Mouse (Mus musculus) olfactory bulb, adult 2 months (tissue): ENCODE measurements around the gene Crocc.

Source experiments
- CTCF ChIP-seq: fragments of 200-500 bp; IDR thresholded peaks from 2 replicates; pipeline ENCODE4 v1.5.1; 2012; ENCODE audit warnings: low read depth, mild to moderate bottlenecking, low read length, moderate library complexity; ENCODE audit not compliant: insufficient read depth
- POLR2A ChIP-seq: fragments of 200-500 bp; IDR thresholded peaks from 2 replicates; pipeline ENCODE4 v1.6.1; 2012; ENCODE audit warnings: mild to moderate bottlenecking, low read depth, low read length, moderate library complexity; ENCODE audit not compliant: insufficient read depth

DNA sequence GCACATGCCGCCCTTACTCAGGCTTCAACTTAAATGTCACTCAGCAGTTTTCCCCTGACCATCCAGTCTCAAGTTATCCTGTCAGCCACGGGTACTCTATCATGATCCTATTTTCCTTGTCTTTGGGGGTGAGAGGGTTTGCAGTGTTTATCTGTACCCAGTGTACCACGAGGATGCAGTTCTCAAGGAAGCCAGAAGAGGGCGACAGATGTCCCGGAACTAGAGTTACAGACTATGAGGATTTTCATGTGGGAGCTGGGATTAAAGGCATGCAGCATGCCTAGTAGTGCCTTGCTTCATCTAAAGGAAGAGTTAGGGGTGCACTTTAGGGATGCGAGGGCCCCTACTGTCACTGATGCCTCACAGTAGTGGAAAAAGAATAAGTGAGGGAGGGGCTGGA, 41.5 kb upstream of the Crocc start:
- no peak for TF ChIP-seq CTCF
- no peak for TF ChIP-seq POLR2A
